Mouse (Mus musculus) frontal cortex, adult 2 months (tissue): Measurements from ENCODE around the gene Ush2a. TPM values are rescaled to one million over a fixed set of nuclear protein-coding genes. Genes with fewer than 3 reads are reported as not detected.
A peak's percentile ranks its signal among the peaks of the same experiment; 100 is the strongest.

ENCODE experiments used
- DNase-seq, 2 experiments: peaks; one replicate each; pipeline ENCODE4 v3.0.0; 2022; ENCODE audit warnings: low spot score in 1 of 2; ENCODE audit errors: extremely low spot score in 1 of 2
- polyA plus RNA-seq: library from polyadenylated mRNA; depleted of rRNA; stranded (reverse); fragments of >200 nt; gene quantifications from 2 replicates; pipeline ENCODE4 v1.2.3, GENCODE M21; 2012; rRNA removed

The Ush2a gene
- 0.16 and 0.29 TPM in 2 replicates for polyA plus RNA-seq

DNA sequence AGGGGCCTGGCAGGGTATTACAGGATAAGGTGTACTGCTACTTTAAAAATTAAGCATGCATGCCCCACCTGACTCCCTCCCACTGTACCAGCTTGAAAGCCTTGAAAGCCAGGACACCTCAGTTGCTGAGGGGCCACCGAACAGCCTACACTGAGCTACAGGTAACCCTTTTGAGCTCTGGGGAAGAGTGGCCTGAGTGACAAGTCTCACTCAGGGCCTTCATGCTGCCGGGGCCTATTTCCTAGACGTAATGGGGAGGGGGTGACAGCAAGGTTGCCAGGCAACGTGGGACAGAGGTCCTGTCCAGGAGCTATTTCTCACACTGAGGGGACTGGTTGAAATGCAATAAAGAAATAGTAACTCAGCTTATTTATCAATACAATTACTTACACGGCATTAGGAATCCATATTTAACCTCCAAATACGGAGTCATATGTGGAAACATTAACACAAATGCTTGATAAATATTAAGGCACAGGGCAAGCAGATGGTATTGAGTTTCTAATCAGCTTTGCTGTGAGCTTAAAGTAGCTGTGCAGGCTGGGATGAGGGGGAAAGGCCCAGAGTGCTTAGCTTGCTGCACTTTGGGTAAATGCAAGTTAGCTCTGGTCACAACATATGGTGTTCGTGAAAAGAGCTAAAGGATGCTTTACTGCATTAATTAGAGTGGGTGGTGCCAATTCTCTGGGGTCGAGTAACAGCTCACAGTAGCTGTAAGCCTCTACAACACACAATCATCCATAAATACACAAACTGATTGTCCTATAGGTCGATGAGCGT, at the start of gene Ush2a:
Gene Ush2a (plus strand): TSS at position 121 of the 780 bp plus-strand sequence.
- DNase-seq: no peak

DNA sequence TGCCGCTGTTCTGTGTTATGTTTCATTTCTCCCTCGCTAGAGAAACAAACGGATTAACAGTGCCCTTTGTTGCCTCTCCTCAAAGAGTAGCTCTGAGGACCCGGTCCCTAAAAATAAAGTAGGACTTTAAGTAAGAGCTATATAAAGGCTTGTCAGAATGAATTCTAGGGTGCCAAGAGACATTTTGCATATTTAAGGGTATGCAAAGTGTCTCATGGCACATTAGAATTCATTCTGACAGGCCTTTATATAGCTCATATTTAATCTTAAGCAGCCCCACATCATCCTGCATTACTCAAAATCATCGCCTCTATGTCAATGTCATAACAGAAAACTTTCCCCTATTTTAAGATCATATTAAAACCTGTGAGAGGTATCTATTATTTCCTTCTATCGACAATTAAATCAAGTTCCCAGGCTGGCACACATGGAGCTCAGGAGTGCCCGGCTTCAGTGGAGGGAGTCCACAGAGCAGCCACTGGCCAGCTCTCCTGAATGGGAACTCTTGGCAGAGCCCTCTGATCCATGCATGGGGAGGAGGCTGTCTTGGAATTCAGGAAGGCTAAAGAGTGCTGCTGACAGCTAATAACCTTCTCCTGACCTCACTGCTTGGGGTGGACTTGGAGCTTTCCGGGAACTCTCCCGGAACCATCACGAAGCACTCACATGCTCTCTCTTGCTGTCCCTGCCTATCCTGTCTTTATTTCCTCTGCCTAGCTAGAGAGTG, 46.8 kb upstream of the Ush2a start:
- DNase-seq: no peak

DNA sequence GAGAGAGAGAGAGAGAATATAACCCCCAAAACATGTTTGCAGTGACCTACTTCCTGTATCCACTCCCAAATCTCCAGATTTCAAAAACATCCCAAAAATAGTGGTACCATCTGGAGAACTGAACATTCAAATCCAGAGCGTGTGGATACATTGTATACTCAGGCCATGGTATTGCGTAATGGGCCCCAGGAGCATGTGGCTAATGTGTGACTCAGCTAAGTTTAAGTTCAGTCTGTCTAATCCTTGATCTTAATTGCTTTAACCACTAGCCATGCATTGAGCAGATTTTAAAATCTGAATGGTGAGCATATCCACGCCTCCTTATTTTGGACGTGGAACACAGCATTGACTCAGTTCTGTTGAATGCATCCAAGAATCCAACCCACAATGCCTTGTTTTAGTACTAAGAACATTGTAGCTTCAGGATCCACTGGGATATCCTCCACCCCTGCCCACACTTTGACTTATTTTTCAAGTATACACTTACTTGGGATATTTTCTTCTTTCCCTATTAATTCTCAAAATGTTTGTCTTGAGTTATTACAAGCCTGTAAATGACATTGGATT, 40.5 kb upstream of the Ush2a start:
- DNase-seq: peak; percentile 9 to 36

DNA sequence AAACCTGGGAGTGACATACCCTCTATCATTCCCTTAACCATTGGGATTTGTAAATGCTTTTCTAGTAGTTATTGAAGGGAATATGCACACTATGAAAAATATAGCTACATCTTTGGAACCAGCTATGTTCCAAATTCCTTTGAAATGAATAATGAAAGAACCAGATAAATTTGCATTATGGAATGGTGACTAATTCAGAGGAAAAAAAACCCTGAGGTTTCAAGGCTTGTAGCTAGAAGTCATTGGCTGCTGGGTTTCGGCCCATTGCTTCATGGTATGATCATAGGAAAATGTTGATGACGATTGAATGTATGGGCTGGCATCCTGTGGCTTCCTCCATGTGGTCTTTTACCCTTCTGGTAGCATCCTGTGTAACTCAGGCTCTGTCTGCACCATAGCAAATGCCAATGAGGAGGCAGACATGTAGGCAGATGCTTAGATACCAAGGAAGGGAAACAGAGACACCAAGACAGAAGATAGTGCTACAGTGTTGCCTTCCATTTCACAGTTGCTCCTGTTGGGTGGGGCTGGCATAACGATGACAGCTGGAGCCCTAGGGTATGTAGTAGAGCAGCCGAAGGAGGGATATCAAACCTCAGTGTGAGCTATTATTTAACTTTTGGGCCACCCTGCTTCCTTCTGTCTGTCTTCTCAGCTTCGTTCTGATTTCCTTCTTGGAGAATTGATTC, 28.6 kb upstream of the Ush2a start:
- DNase-seq: no peak

DNA sequence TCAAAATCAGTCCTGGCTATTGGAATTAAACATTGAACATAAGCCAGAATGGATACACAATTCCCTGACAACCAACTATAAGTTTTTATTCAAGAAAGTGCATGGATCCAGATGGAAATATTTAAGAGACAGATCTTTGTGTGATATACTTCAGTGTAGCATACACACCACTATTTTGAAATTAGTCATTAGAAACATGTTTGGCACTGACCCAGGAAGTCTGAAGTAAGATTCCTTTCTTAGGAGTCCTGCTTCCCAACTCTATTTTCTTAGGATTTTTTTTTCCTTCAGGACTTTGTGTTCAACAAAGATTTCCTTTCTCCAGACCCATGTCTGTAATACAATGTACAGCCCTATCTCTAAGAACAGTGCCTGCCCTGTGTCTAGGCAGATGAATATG, 23.2 kb upstream of the Ush2a start:
- no peak for DNase-seq

DNA sequence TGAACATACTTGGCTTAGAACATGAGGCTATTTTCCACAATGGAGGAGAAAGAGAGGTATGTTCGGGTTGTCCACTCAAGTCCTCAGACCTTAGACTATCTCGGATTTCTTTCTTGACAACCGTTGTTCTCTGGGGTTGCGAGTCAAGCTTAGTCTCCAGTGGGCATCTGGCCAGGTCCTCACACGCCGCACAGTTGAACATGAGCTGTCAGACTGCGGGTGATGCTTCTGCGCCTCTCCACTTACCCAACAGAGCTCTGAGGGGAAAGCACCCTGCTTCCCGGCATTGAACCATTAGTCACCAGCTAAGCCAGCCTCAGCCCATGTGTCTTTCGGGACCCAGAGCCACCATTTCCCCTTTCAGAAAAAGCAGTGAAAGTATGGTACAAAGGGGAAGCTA, 20.1 kb upstream of the Ush2a start:
- no peak for DNase-seq

DNA sequence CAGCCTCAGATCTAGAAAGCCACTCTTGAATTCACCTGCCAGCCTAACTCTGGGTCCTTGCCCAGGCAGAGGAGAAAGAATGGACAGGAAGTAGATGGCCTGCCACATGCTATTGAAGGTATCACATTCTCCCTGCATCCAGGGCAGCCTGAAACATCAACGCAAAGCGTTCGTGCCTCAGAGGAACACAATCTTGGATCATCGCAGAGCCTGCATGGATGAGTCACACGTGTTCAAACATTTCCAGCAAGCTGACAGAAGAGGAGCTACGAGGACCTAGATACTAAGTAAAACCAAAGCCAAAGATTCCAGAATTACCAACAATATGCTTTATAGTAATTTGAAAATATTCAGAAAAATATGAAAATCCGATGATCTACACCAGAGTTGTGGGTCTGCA, 4.3 kb upstream of the Ush2a start:
- DNase-seq: peak in 1 of 2 experiments; percentile 51

DNA sequence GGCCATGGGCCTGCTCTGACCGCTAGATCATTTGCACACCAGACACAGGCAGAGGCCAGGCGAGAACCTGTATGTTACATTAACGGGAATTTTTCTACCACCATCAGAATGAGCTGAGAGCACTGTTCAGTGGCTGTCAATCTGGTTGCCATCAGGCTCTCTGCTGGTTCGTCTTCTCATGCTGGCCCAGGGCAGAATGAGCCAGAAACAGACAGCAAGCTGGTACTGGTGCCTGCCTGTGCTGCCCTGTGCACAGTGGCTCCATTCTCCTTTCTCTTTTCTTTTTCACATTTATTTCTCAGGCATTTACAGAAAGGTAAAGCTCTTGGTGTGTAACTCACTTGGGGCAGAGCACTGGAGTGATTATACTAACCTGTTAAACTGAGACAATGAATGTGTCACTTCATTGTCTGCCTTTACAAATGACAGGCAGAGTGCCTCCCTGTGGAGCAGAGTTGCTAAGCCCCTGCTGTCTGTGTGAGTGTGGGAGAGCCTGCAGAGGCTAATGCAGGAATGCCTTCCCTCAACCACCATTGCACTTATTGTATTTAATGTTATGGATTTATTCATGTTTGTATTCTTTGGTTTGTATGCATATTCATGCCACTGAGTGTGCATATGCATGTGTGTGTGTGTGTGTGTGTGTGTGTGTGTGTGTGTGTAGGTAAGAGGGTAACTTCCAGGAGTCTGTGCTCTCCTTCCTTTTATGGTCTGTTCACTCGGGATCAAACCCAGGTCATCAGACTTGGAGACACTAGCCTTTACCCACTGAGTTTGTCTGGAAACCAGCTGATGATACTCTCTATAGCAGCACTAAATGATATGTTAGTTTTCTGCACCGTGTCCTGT, 1.3 kb upstream of the Ush2a start:
- no peak for DNase-seq

DNA sequence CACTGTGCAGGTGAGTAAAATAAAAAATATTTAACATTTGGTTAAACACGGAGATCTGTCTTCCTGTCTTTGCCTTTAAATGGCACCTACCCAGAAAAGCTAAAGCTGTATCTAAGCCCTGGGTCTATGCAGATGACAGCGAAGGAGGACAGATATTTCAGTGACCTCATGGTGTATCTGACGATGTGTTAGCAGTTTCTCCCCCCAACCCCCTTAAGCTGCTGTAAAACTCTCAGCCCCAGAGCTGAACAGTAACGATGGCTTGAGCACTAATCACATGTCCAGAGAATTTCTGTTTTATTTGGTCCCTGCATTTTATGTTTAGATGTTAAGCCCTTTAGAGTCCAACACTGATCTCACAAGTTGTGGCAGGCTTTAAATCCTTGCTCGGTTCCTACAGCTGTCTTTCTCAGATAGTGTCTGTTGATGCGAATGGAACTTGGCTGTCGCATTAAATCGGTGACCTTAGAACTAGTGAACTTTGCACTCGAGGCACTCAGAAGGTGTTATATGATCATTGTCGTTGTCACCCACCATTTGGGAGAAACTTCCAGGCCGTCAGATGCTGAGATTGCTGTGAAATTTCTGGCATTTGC, 5.4 kb downstream of the Ush2a start:
- DNase-seq: no peak

DNA sequence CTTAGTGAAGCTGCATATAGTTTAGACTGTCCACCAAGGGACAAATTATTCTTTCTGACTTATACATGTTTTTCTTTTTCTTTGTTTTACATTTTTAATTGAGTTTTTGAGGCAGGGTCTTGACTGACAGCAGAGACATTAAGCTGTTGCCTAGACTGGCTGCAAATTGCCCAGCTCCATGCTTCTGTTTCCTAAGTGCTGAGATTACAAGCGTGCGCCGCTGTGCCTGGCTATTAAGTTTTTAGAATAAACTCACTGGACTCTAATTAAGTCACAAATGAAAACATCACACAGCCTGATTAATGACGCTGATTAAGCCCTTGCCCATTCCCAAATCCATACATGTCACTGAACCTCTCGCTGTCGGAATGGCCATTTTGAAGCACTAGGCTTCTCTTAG, 7.2 kb downstream of the Ush2a start:
- DNase-seq: no peak

DNA sequence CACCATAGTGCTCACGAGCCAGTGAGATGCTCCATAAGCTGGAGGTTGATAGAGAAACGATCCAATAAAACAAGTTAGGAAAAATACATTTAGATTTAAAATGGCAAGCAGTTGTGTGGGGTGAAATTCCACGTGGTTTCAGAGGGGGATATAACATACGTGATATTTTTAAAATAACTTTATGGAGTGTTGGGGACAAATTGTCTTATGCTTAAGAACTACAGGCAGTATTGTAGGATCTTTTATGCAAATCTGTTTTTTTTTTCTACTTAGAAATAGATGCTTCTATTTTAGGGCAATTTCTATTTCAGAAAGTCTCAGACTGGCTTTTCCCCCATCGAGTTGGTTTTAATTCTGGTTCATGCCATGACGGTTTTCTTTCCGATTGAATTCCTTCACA, 51.5 kb downstream of the Ush2a start:
- DNase-seq: peak in 1 of 2 experiments; percentile 13

DNA sequence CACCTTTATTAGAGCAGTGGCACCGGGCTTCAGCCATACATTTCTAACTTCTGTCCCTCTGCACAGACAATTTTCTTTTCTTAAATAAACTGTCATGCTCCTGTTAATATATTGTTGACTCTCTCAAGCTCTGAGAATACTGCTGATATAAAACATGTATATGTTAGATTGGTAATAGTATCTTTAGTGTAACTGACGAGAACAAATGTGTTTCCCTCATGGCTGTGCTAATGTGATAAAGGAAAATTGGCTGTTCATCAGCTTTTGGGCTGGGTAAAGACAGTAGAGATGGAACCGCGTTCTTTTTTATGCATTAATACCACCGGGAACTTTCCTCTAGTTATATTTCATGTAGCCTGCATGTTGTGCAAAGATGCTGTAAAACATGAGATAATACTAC, 54.8 kb downstream of the Ush2a start:
- no peak for DNase-seq

DNA sequence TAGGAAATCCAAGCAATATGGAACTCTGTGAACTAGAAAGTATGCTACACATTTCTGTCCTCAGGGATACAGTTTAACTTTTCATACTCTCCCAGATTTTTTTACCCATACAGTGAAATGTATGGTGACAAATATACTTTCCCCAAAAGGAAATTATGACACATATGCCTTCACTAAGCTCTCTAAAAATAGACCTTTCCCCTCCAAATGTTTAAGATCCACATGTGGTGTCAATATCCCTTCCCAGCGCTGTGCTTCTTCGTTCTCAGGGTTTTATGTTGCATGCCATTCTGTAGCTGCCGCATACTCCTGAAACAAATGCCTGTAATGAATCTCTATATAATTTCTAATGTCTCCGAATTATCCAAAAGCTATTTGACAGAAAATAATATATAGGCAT, 58.4 kb downstream of the Ush2a start:
- DNase-seq: no peak

DNA sequence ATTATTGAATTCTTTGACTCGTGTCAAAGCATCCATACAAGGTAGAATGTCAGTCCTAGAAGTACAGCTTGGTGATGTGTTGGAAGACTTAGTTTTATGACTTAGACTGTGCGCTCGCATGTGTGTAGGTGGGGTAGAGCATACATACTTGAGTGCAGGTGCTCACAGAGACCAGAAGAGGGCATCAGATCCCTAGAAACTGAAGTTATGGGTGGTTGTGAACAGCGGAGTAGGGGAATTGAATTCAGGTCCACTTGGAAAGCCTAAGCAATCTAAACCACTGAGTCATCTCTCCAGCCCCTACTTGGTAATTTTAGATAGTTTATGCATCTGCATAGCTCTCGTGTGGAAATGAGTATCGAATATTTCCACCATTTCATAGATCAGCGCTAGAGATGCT, 59.7 kb downstream of the Ush2a start:
- DNase-seq: no peak

DNA sequence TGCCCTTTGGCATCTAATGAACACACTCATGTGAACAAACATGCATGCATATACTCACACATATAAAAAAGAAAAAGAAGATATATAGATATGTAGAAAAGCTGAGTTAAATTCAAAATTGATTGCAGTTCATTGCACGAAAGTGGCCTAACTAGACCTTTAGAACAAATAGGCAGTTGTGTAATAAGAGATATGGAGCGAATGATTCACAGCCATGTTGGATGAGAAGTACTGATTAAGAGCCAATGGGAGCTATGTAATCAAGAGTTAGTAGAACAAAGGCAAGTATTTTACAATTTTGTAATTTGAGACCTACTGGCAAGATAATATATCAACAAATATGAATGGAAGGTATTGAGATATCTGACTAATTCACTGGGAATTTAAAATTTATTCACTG, 68.6 kb downstream of the Ush2a start:
- no peak for DNase-seq

DNA sequence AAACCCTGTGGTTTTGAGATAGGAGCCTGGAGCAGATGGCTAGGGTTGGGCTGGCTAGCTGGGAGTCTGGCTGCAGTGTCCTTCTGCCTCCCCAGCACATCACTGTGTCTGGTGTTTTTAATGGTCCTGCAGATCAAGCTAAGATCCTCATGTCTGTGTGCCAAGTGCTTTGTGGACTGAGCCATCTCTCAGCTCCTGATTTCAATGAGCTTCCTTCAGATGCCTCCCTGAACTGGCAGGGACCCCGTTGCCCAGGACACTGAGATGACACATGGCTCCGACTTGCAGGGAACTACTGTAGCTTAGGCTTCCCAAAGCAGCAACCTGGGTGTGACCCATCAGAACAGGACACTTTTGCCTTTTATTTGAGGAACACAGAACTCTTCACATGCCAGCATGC, 72.1 kb downstream of the Ush2a start:
- DNase-seq: no peak

DNA sequence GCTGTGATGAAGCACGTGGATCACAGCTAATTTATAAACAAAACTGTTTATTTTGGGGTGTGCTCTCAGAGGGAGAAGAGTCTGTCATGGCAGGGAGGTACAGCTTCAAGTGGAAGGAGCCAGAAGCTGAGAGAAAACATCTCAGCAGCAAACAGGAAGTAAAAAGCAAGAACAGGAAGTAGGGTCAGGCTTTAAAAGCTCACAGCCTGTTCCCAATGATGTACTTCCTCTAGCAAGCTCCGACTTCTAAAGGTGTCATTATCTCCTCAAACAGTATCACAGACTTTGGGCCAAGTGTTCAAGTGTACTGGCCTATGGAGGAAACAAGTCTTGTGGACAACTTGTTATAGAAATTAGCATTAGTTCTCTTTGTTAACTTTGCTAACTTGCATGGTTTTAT, 85.9 kb downstream of the Ush2a start:
- DNase-seq: no peak

DNA sequence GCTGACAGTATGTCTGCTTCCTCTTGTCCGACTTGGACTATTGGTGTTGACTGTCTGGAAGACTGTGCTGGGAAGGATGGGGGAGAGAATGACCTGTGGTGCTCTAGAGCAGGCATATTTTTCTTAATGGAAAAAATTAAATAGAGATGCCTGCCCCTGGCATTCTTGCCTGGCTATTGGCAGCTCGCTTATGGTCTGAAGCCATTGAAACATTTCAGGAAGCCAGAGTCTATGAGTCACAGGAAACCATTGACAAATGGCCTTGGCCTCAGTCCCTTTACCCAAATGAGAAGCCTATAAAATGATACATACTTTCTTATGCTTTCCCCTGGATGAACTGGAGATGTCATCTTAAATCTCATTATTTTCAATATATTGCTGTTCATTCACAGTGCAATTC, 92.9 kb downstream of the Ush2a start:
- DNase-seq: no peak

DNA sequence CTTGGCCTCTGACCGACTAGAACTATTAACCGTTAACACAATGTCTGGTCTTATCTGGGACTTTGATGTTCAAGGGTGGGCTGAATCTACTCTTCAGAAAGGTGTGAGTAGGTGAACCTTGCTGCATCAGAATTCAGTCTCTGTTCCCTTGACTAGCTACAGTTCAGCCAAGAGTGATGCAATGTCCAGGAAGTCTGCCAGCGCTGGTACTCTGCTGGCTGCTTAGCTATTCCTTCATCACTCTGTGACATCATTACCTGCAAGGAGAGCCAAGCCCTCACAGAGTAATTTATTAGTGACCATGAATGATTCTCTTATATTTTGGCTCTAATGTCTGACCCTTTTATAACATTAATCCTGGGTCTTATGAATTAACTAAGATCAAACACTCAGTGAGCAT, 101.7 kb downstream of the Ush2a start:
- DNase-seq: peak in 1 of 2 experiments; percentile 34

DNA sequence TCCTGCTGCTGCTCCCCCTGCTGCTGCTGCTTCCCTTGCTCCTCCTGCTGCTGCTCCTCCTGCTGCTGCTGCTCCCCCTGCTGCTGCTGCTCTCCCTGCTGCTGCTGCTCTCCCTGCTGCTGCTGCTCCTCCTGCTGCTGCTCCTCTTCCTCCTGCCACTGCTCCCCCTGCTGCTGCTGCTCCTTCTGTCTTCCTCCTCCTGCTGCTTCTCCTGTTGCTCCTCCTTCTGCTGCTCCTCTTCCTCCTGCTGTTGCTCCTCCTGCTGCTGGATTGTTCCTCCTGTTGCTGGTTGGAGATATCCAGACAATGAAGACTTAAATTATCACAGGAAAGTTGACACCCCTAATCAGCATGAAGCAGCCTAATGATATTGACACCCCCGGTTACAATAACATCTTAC, 123.4 kb downstream of the Ush2a start:
- DNase-seq: no peak
